Mouse (Mus musculus) adrenal gland, postnatal 4 days (tissue): ENCODE data around the gene Cox7a1. TPM values are rescaled to one million over a fixed set of nuclear protein-coding genes. Genes with fewer than 3 reads are reported as not detected.

Source experiments
- DNase-seq, 2 experiments: peaks; one replicate each; pipeline ENCODE4 v3.0.0; 2021 to 2022; ENCODE audit warnings: low spot score in 2 of 2, mixed read lengths in 2 of 2
- total RNA-seq, 2 experiments: library from RNA; stranded (reverse); gene quantifications; 2 replicates each; pipeline ENCODE4 v1.2.3; 2021

Cox7a1 gene
- total RNA-seq, 2 experiments from 2014 or later = 176 to 250 TPM

DNA sequence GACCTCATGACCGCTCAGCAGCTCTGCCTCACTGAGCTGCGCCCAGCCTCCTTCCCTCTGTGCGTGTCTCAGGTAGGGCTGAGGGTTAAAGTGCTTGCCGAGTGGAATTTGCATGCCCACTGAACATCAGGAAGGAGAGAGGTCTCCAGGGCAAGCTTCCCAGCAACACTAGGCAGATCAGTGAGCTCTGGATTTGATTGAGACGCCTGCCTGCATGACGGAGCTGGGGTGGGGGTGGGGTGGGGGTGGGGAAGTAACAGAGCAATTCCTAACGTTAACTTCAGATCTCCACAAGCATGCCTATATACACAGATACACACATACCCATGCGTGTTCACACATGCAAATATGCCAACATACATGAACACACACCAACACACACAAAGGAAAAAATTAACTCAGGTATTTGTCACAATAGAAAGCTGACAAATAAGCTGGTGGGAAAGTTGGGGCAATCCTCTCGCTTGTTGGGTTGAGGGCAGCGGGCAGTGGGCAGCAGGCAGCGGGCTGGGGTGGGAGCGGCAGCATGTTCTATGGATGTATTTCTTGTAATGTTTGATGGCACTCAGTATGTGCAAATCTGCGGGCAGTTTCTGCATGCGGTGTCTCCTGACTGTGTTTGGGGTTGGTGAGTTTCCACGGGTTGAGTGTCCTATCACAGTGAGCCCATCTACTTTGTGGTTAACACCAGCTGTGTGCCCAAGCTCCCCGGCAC, 35.5 kb downstream of the Cox7a1 start:
- no peak for DNase-seq

DNA sequence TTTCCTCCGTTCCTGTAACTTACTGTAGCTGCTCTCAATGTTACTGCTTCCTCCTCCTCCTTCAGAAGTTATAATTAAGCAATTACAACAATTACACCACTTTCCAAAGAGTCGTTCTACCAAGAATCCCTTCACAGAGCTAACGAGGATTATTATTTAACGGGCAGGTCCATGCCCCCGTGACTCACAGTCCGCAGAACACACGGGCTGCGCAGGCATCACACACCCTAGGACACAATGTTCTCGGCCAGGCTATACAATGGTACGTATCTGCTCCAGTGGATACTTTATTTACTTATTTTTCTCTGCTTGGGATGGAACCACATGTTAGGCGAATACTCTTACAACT, 36.0 kb downstream of the Cox7a1 start:
- no peak for DNase-seq

DNA sequence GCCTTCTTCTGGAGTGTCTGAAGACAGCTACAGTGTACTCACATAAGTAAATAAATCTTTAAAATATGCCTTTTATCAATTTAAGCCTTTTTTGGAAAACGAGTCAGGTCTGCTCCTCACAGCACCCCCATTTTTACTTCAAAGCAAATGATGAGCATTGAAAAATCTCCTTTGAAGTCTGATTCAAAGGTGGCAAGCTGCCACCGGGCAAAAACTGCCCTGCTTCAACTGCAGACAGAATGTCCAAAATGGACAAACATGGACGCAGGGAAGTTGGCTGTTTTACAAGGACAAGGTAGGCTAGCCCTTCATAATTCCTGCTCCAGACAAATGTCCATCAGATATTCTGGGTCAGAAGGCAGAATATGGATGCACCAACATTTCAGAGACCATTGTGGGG, 37.5 kb downstream of the Cox7a1 start:
- no peak for DNase-seq

DNA sequence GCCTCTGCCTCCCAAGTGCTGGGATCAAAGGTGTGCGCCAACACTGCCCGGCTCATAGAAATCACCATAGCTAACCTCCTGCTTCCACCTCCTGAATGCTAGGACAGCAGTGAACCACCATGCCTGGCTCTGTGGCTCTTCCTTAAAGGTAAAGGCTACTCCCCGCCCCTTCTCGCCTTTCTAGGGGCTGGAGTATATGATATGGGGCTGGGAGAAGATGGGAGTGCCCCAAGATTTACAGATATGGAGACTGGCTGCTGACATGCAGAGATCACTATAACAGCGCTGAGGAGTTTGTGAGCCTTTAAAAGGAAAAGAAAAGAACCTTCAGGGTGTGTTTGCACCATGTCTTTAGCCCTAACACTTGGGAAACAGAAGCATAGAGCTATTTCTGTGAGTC, 38.3 kb downstream of the Cox7a1 start:
- no peak for DNase-seq

DNA sequence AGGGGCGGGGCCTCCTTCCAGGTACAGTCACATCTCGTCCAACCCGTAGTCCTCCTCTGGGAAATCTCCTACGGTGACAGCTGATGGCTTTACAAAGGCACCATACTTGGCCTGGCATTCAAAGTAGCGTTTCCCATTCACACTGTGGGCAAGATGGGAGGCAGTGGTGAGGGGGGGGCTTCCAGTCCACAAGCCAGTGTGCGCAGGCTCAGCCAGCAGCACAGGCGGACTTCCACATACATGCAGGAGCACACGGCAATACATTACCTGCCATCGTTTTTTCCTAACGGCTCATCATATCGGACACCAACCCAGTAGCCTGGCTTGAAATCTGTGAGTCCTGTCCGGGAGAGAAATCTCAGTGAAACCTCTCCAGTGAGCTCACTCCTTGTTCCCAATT, 40.3 kb downstream of the Cox7a1 start:
- DNase-seq = no peak

DNA sequence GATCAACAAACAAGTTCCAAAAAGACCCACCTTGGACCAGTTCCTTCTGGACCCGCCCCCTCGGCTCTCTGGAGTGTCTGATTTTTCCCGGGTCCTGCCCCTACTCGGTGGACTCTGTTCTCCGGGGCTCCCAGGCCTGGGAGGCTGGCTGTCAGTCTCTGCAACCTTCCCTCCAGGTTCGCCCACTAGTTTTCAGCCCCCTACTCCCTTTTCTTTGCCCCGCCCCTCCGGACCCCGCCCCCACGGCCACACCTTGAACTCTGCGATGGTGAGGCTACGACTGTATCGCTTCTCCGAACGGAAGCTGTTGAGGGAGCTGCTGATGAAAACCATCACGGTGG, 47.4 kb downstream of the Cox7a1 start:
- no peak for DNase-seq

DNA sequence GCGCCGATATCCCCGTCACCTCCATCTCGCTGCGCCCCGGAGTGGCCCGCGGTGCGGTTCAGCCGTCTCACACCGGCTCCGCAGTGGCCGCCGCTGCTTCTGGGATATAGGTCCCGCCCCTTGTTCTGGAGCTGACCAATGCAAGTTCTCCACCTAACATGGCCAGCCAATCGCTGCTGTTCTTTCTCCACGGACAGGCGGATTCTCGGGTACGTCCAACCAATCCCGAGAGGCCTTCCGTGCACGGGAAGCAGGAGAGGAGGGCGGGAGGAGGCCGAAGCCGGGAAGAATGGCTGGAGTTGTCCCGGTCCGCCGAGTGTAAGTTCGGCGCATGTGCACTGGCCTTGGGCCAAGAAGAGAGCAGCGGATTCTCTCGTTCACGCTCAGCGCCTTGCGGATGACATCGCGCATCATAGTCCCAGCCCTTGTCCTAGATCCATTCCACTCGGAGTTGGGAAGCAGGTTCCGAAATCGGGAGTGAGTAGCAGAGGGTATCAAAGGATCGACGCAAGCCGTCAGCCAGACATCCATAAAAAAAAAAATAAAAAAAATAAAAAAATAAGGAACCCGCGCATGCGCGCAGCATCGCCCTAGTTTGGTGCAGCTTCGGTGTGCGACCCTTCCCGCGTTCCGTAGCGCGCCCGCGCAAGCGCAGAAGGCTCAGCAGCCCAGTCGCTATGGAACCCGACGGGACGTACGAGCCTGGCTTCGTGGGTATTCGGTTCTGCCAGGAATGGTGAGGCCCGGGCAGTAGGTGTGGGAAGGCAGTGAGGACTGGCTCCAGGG, 47.9 kb downstream of the Cox7a1 start, which contains the start of the genes Polr2i and Tbcb:
Gene Polr2i, plus strand, starts transcription at position 280 of the 786 bp plus-strand sequence.
Gene Tbcb, minus strand, starts transcription at position 604 of the 786 bp plus-strand sequence.
- DNase-seq = peak; percentile 95 to 96

DNA sequence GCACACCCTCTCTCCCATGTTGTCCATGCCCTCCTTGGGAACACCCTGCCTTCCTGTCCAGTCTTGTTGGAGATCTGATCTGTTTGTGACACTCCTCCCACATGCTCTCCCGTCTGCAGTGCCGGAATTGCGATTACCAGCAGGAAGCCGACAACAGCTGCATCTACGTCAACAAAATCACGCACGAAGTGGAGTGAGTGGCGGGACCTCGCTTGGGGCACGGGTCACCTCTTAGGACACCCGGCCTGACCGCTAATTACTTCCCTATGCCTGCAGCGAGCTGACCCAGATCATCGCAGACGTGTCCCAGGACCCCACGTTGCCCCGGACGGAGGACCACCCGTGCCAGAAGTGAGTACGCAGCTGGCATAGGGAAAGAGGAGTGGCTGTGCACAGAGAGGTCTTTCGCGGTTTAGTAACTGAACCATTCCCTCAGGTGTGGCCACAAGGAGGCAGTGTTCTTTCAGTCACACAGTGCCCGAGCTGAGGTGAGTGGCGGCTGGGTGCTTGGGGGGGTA, 48.7 kb downstream of the Cox7a1 start:
- peak; percentile 21 to 34 for DNase-seq

DNA sequence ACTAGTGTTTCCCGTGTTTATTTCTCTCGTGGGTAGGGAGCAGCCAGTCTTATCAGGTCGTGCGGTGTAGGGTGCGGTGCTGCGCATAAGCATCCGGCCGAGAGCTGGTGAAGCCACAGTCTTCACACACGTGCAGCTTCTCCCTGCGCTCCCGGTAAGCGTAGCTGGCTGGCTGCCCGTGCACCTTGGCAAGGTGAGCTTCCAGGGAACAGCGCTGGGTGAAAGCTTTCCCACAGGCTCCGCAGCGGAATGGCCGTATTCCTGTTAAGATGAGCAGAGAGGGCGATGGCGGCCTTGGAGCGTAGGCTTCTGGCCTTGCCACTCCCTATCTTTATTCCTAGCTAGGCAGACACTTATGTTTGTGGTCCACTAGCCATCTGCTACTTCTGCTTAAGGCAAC, 49.4 kb downstream of the Cox7a1 start:
- DNase-seq = no peak

DNA sequence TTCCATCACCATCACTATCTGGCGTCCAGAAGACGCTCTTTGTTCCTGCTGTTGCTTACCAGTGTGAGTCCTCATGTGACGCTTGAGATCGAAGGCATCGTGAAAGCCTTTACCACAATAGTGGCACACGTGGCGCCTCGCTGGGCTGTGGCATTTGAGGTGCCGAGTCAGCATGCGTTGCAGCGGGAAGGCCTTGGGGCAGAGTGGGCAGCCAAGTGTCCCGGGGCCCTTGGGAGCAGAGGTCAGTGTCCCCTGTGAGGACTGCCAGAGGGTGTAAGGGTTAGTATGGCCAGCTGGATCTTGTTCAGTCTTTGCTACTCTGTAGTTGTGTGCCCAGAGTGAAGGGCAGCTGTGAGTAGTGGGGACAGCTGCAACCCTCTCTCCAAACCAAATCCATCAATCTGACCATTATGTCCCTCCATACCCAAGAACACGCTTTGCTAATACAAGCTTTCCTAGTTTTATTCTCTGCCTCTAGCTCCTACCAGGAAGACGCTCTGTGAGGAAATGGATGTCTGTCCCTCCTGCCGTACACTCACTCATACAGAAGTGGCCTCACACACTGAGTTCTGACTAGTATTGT, 50.4 kb downstream of the Cox7a1 start:
- DNase-seq = no peak

DNA sequence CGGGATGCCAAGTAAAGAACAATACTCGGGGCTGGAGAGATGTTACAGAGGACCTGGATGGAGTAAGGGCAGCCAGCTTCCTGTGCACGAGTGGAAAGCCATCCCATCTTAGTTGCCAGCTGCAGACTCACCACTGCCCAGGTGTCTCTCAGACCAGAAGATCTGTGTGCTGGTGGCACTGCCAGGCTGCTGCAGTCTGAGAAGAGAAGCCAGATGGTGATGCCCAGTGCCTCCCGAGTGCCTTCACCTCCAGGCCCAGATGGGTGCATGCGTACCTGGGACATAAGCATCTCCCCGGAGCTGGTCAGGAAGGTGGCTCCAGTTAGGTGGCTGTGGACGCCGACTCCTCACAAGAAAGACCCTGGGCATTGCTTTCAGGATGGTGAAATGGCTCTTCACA, 51.1 kb downstream of the Cox7a1 start:
- DNase-seq = no peak

DNA sequence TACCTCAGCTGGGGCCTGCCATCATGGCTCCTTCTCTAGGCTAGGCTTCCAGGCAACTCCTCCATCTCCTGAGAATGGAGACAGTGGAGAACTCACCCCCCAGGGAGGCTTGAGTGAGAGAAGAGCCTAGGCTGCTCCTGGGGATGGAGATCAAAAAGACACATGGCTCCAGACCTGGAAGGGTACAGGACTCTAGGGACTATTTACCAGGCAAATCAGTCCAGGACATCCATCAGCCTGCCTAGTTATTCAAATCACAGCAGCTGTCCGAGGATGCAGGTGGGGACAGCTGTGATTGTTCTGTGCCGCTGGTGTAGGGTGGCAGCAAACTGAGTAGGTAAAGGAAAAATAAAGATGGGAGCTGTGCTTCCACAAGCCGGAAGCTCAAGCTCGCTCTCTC, 51.7 kb downstream of the Cox7a1 start, which contains the start of gene Ovol3:
Gene Ovol3, minus strand, starts transcription at position 101 of the 400 bp plus-strand sequence.
- no peak for DNase-seq

Other genes with a start within 250 kb of the Cox7a1 start
- 10 to 100 TPM; 13.3 to 16.0 TPM for gene Zfp74, start 230.1 kb upstream of the Cox7a1 start, total RNA-seq
- gene Zfp568, start 200.2 kb upstream of the Cox7a1 start, total RNA-seq = 10 to 100 TPM; 22.8 to 26.2 TPM
- gene Zfp14, start 132.8 kb upstream of the Cox7a1 start, total RNA-seq = 1 to 10 TPM; 3.5 to 4.1 TPM
- 1 to 10 TPM; 1.4 to 2.3 TPM for gene Zfp82, start 111.2 kb upstream of the Cox7a1 start, total RNA-seq
- gene Gm26920, start 93.7 kb upstream of the Cox7a1 start, total RNA-seq = not detected
- 1 to 10 TPM; 6.1 to 7.0 TPM for gene Zfp566, start 93.6 kb upstream of the Cox7a1 start, total RNA-seq
- gene Zfp260, start 89.4 kb upstream of the Cox7a1 start, total RNA-seq = 10 to 100 TPM; 50.7 to 52.1 TPM
- 10 to 100 TPM in 1 of 2 experiments, 1 to 10 TPM in 1; 8.0 to 10.2 TPM for gene Zfp382, start 62.2 kb upstream of the Cox7a1 start, total RNA-seq
- gene Zfp146, start 14.4 kb upstream of the Cox7a1 start, total RNA-seq = 10 to 100 TPM; 77.4 to 83.3 TPM
- 100 to 1,000 TPM; 418 to 431 TPM for gene Capns1, start 14.7 kb downstream of the Cox7a1 start, total RNA-seq
- 10 to 100 TPM; 82.1 to 84.3 TPM for gene Polr2i, start 47.8 kb downstream of the Cox7a1 start, total RNA-seq
- 10 to 100 TPM; 84.3 to 85.1 TPM for gene Tbcb, start 48.1 kb downstream of the Cox7a1 start, total RNA-seq
- not detected for gene Ovol3, start 51.6 kb downstream of the Cox7a1 start, total RNA-seq
- gene Thap8, start 96.0 kb downstream of the Cox7a1 start, total RNA-seq = under 1 TPM; 0.54 to 0.70 TPM
- gene Wdr62, start 96.3 kb downstream of the Cox7a1 start, total RNA-seq = 10 to 100 TPM; 12.1 to 13.5 TPM
- gene Clip3, start 107.6 kb downstream of the Cox7a1 start, total RNA-seq = 10 to 100 TPM; 50.8 to 59.8 TPM
- 10 to 100 TPM; 58.1 to 59.4 TPM for gene Alkbh6, start 124.6 kb downstream of the Cox7a1 start, total RNA-seq
- gene Syne4, start 130.7 kb downstream of the Cox7a1 start, total RNA-seq = 10 to 100 TPM; 40.1 to 60.6 TPM
- gene E130208F15Rik, start 137.6 kb downstream of the Cox7a1 start, total RNA-seq = 1 to 10 TPM; 1.4 to 1.7 TPM
- 10 to 100 TPM; 12.4 to 15.0 TPM for gene Sdhaf1, start 139.8 kb downstream of the Cox7a1 start, total RNA-seq
- gene Lrfn3, start 178.6 kb downstream of the Cox7a1 start, total RNA-seq = 10 to 100 TPM; 18.7 to 19.5 TPM
- gene Tyrobp, start 229.6 kb downstream of the Cox7a1 start, total RNA-seq = 10 to 100 TPM; 26.6 to 40.2 TPM
- gene Hcst, start 235.7 kb downstream of the Cox7a1 start, total RNA-seq = 1 to 10 TPM; 1.6 to 2.2 TPM
- 1 to 10 TPM; 2.1 to 2.3 TPM for gene Nfkbid, start 237.6 kb downstream of the Cox7a1 start, total RNA-seq